Mouse (Mus musculus) megakaryocyte, embryonic 14.5 days (primary cell): ENCODE data around the gene Slc6a9.

Experiments used
- FLI1 ChIP-seq: IDR thresholded peaks from 2 replicates; pipeline ENCODE4 v1.6.1; 2012; ENCODE audit warnings: low read length, inconsistent platforms, mixed read lengths
- GATA1 ChIP-seq: IDR thresholded peaks from 3 replicates; pipeline ENCODE4 v1.6.1; 2012; ENCODE audit warnings: mixed read lengths, low read length, inconsistent platforms, borderline replicate concordance

DNA sequence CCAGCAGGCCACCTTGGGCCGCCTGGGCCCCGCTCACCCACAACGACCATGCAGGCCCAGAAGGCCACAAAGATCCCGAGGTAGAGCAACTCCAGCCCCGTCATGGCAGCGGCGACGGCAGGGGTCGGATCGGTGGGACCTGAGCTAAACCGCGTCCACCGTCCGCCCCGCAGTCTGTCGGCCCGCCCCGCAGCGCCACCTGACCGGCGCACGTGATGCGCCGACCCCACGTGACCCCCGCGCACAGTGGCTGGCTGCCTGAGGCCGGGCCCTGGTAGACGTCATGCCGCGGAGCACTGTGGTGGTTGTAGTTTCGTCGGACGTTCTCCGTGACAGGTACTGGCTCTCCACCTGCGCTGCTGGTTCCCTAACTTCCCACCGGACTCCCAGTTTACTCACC, 52.8 kb downstream of the Slc6a9 start, which contains the start of gene Atp6v0b:
- TF ChIP-seq GATA1 = no peak
- no peak for TF ChIP-seq FLI1
